Comparison of ENCODE assay signal across 8 mouse cellular contexts in genomic region chr15:81585746-81586461, GRCm38 (mm10). TPM values are rescaled to one million over a fixed set of nuclear protein-coding genes. Genes with fewer than 3 reads are reported as not detected.
DNase-seq lines count a peak whose midpoint lies in the region; ATAC-seq lines count a peak whose summit lies in the region.

No protein-coding gene starts in this region.

- no peaks in the 10 kb centered on the region for H3K27me3 ChIP-seq in intestine, embryonic 14.5 days (replicated peaks; ENCODE audit: control insufficient read depth, insufficient read depth, low read length)

- peaks cover 14% of the 10 kb centered on the region for H3K4me1 ChIP-seq in intestine, embryonic 14.5 days (replicated peaks; ENCODE audit: control insufficient read depth, insufficient read depth, low read length)

- peak overlapping the region; percentile 100 for H3K27ac ChIP-seq in intestine, embryonic 14.5 days (ENCODE audit: low read depth)

- peak; percentile 56 for ATAC-seq in intestine, embryonic 14.5 days (replicated peaks; ENCODE audit: low FRiP score, low TSS enrichment, low read depth)
- peak; percentile 55 for ATAC-seq in megakaryocyte-erythroid progenitor cell, adult 5-6 weeks (replicated peaks; ENCODE audit: low FRiP score, low TSS enrichment, poor library complexity, severe bottlenecking)

- no peaks in the 10 kb centered on the region for H3K9me3 ChIP-seq in intestine, embryonic 14.5 days (ENCODE audit: control insufficient read depth, low read length)

- peak; percentile 92 to 97 for DNase-seq in adrenal gland, adult (ENCODE audit: inconsistent age in 2 of 2, low spot score in 1 of 2)
- DNase-seq in embryo, embryonic 10 days (ENCODE audit: low spot score) = peak; percentile 82
- peak; percentile 90 for DNase-seq in gastrocnemius, postnatal 14 days
- peak; percentile 91 for DNase-seq in intestine, embryonic 14.5 days (ENCODE audit: low spot score)
- peak; percentile 81 to 83 for DNase-seq in left cerebral cortex, postnatal 14 days (ENCODE audit: low spot score in 2 of 2)
- DNase-seq in right cerebral cortex, postnatal 25 days = peak; percentile 89
- DNase-seq in urinary bladder, postnatal 36 days (ENCODE audit: low spot score in 2 of 2) = peak; percentile 76 to 85

- peak overlapping the region; percentile 100 for H3K9ac ChIP-seq in intestine, embryonic 14.5 days (ENCODE audit: low read length)

- H3K4me3 ChIP-seq in intestine, embryonic 14.5 days (ENCODE audit: low read depth, low read length) = peak overlapping the region; percentile 98

- intact Hi-C loops in gastrocnemius, postnatal 14 days (cut with DNase I; ENCODE audit: low total_unique reads) = no loop called here
- intact Hi-C loops in left cerebral cortex, postnatal 14 days (cut with DNase I) = loop anchor here (2.0 kb wide), 2 partner anchors 63 to 119 kb away; partner anchors contain the start of gene Rbx1

- H3K4me2 ChIP-seq in intestine, embryonic 14.5 days (ENCODE audit: low read length) = peak overlapping the region; percentile 97

- 1% methylated on average over 47 of the region's 77 CpGs for WGBS in intestine, embryonic 14.5 days

- peaks cover 8% of the 10 kb centered on the region for H3K36me3 ChIP-seq in intestine, embryonic 14.5 days (ENCODE audit: control insufficient read depth, insufficient read depth, low read length)

RNA-seq across cellular contexts. Expression of gene Ep300, which starts 0.8 kb away (rescaled TPM):
- total RNA-seq in gastrocnemius, postnatal 14 days (2021) = 10 to 100 TPM; 28.7 to 30.8 TPM
- 21.1 and 24.0 TPM in 2 replicates for polyA plus RNA-seq in intestine, embryonic 14.5 days (2014; fragmentation: Nextera tagmentation; extraction: Ambion mirVana)
- 10 to 100 TPM; 57.9 to 58.3 TPM for total RNA-seq in left cerebral cortex, postnatal 14 days (2021)
- total RNA-seq in megakaryocyte-erythroid progenitor cell, adult 5-6 weeks (2014; fragmentation: Nextera tagmentation) = 75.2 and 116 TPM in 2 replicates
- 32.2 and 34.5 TPM in 2 replicates for total RNA-seq in megakaryocyte-erythroid progenitor cell, adult 5-6 weeks (2017)

Comparison
In these comparisons a context has a peak if more than half of its experiments do, and no peak if none do; other contexts are left out.
1. Peak in every context shown above with its lines: DNase-seq, ATAC-seq, H3K4me3 ChIP-seq and H3K27ac ChIP-seq.